Mouse (Mus musculus) C2C12 (cell line): Measurements from ENCODE around the gene Foxn3. TPM values are rescaled to one million over a fixed set of nuclear protein-coding genes. Genes with fewer than 3 reads are reported as not detected.

Experiments used
- H3K27me3 ChIP-seq: one replicate; pipeline ENCODE4 v1.6.1; 2011; ENCODE audit not compliant: control insufficient read depth, insufficient read depth, insufficient read length
- H3K36me3 ChIP-seq: one replicate; pipeline ENCODE4 v1.6.1; 2011; ENCODE audit not compliant: control insufficient read depth, insufficient read depth
- H3K4me3 ChIP-seq: one replicate; pipeline ENCODE4 v1.5.1; 2011; ENCODE audit warnings: mild to moderate bottlenecking, control low read depth; ENCODE audit not compliant: poor library complexity, insufficient read depth, severe bottlenecking
- H3K79me2 ChIP-seq: one replicate; pipeline ENCODE4 v1.6.1; 2011; ENCODE audit not compliant: control insufficient read depth, insufficient read depth
- H3K79me3 ChIP-seq: one replicate; pipeline ENCODE4 v1.6.1; 2011; ENCODE audit warnings: low read depth, control low read depth
- H3ac ChIP-seq: one replicate; pipeline ENCODE3; 2011; ENCODE audit warnings: low read depth; ENCODE audit not compliant: control insufficient read depth, insufficient read length
- CEBPB ChIP-seq: IDR thresholded peaks from one replicate; pipeline ENCODE4 v1.6.1; 2011; ENCODE audit warnings: low read depth, mild to moderate bottlenecking, control low read depth, moderate library complexity
- CTCF ChIP-seq: IDR thresholded peaks from one replicate; pipeline ENCODE4 v1.5.1; 2011; ENCODE audit not compliant: control insufficient read depth, insufficient read depth, insufficient read length
- FOSL1 ChIP-seq: IDR thresholded peaks from one replicate; pipeline ENCODE4 v1.8.0; 2011; ENCODE audit warnings: mild to moderate bottlenecking, low read length; ENCODE audit not compliant: poor library complexity, insufficient read depth, severe bottlenecking
- MAX ChIP-seq: IDR thresholded peaks from one replicate; pipeline ENCODE4 v1.6.1; 2011; ENCODE audit warnings: mild to moderate bottlenecking, control low read depth
- MYOD1 ChIP-seq: IDR thresholded peaks from one replicate; pipeline ENCODE4 v1.6.1; 2011; ENCODE audit warnings: low read depth; ENCODE audit not compliant: control insufficient read depth, insufficient read length
- MYOG ChIP-seq: IDR thresholded peaks from one replicate; pipeline ENCODE4 v1.6.1; 2011; ENCODE audit not compliant: control insufficient read depth, insufficient read length; ENCODE audit errors: extremely low read depth
- USF1 ChIP-seq: IDR thresholded peaks from one replicate; pipeline ENCODE4 v1.6.1; 2011; ENCODE audit warnings: low read depth, mild to moderate bottlenecking, control low read depth, moderate library complexity
- polyA plus RNA-seq: library from polyadenylated mRNA; unstranded; fragments of >200 nt; fragmentation: generic; extraction: Trizol; gene quantifications from one replicate; pipeline ENCODE4 v1.2.1, GENCODE M21; 2012; ENCODE audit warnings: missing spikeins

Foxn3 gene
- polyA plus RNA-seq, 1 experiment, result 4.2 TPM

DNA sequence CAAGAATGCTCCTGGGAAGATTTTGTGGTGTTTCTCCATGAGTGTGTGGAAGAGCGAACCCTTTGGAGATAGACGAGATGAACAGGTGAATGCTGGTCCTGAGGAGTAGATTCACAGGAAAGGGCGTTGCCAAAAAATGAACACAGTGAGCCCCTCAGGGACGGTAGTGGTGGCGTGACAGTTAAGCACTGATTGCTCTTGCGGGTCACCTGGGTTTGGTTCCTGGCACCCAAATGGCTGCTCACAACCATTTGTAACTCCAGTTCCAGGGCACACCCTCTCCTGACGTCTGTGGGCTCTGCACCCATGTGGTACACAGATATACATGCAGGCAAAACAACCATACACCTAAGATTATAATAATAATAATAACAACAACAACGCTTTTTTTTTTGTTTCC lies 277.7 kb downstream of the Foxn3 start:
- H3ac ChIP-seq, result no peak overlapping the region
- TF ChIP-seq MYOG (no peak), CEBPB (no peak), MAX (no peak)
- no peak overlapping the region for H3K4me3 ChIP-seq
- no peaks in the 10 kb centered on the region for H3K27me3 ChIP-seq
- no peaks in the 10 kb centered on the region for H3K36me3 ChIP-seq
- H3K79me3 ChIP-seq, result no peaks in the 10 kb centered on the region
- H3K79me2 ChIP-seq, result no peaks in the 10 kb centered on the region

GRCm38 (mm10) chr12:99285199-99285598 lies 278.2 kb downstream of the Foxn3 start:
- TF ChIP-seq CTCF, result no peak
- no peak for TF ChIP-seq USF1
- TF ChIP-seq CEBPB, result no peak
- TF ChIP-seq FOSL1, result no peak
- no peak for TF ChIP-seq MAX
- no peak for TF ChIP-seq MYOD1
- TF ChIP-seq MYOG, result no peak
- no peaks in the 10 kb centered on the region for H3K79me2 ChIP-seq

DNA sequence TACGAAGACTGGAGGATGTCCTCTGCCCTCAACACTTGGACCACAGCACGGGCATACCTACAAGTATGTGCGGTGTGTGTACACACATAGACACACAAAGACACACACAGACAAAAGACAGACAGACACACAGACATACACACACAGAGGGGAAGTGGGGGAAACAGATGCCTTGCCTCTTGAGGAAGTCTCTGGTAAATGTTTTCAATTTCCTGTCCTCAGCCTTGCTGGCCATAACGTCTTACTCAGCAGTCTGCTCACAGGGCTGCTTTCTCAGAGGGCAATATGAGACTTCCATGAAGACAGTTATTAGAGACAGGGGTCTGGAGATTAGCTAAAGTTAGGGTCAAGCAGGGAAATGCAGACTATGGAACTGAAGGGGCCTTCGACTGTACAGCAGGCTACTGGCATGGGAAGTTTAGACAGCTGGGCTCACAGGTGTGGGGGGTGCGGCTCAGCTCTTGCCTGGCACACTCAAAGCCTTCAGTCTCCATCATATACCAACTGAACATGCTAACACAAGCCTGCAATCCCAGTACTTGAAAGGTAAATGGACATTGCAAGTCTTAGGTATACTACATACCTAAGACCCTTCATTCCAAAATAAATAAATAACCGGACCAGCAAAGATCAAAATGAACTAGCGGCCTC lies 278.8 kb downstream of the Foxn3 start:
- H3ac ChIP-seq, result no peak overlapping the region
- no peaks in the 10 kb centered on the region for H3K27me3 ChIP-seq
- no peaks in the 10 kb centered on the region for H3K79me3 ChIP-seq
- no peak for TF ChIP-seq MYOG
- no peak for TF ChIP-seq CTCF
- no peak for TF ChIP-seq FOSL1
- TF ChIP-seq USF1, result no peak
- TF ChIP-seq MYOD1, result no peak
- TF ChIP-seq MAX, result no peak
- TF ChIP-seq CEBPB, result no peak
- H3K36me3 ChIP-seq, result no peaks in the 10 kb centered on the region
- no peaks in the 10 kb centered on the region for H3K79me2 ChIP-seq
- H3K4me3 ChIP-seq, result no peak overlapping the region

More at GRCm38 (mm10) chr12:99285199-99285598, 278.2 kb downstream of the Foxn3 start:
- H3K79me3 ChIP-seq, result no peaks in the 10 kb centered on the region
- H3K27me3 ChIP-seq, result no peaks in the 10 kb centered on the region
- H3ac ChIP-seq, result no peak overlapping the region
- H3K4me3 ChIP-seq, result no peak overlapping the region
- no peaks in the 10 kb centered on the region for H3K36me3 ChIP-seq

- Histone ChIP-seq H3ac (no peak overlapping the region), H3K36me3 (no peaks in the 10 kb centered on the region), H3K27me3 (no peaks in the 10 kb centered on the region), H3K79me2 (no peaks in the 10 kb centered on the region), H3K4me3 (no peak overlapping the region), H3K79me3 (no peaks in the 10 kb centered on the region)
- TF ChIP-seq FOSL1, result no peak
- no peak for TF ChIP-seq MAX
- no peak for TF ChIP-seq MYOD1
- TF ChIP-seq CTCF, result no peak
- TF ChIP-seq CEBPB, result no peak
These were observed 282.6 kb downstream of the Foxn3 start for GRCm38 (mm10) chr12:99280826-99281225.

DNA sequence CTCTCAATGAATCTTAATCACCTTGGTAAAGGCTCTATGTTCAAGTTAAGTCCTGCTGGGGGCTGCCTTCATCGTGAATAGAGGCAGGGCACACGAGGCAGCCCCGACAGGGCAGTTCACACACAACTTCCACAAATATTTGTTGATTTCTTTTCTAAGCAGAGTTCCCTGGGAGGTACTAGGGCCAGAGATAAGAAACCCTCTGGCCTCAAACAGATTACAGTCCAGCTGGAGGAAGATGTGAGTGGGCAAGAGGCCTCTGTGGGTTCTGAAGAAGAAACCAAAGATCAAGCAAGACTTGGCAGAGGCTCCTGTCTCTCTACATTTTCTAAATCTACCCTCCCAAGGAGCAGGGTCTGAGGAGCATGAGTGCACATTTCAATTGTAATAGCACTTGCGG lies 283.1 kb downstream of the Foxn3 start:
- TF ChIP-seq FOSL1 (no peak), MYOG (no peak), CTCF (no peak), CEBPB (no peak), USF1 (no peak), MYOD1 (no peak), MAX (no peak)
- no peaks in the 10 kb centered on the region for H3K79me3 ChIP-seq
- no peaks in the 10 kb centered on the region for H3K36me3 ChIP-seq
- no peak overlapping the region for H3K4me3 ChIP-seq
- H3ac ChIP-seq, result no peak overlapping the region
- H3K79me2 ChIP-seq, result no peaks in the 10 kb centered on the region
- H3K27me3 ChIP-seq, result no peaks in the 10 kb centered on the region

GRCm38 (mm10) chr12:99279426-99279825 lies 284.0 kb downstream of the Foxn3 start:
- Histone ChIP-seq H3K27me3 (no peaks in the 10 kb centered on the region), H3K79me3 (no peaks in the 10 kb centered on the region), H3ac (no peak overlapping the region), H3K4me3 (no peak overlapping the region), H3K36me3 (no peaks in the 10 kb centered on the region), H3K79me2 (no peaks in the 10 kb centered on the region)
- TF ChIP-seq FOSL1 (no peak), CEBPB (no peak), MYOD1 (no peak), USF1 (no peak), MAX (no peak), MYOG (no peak), CTCF (no peak)

DNA sequence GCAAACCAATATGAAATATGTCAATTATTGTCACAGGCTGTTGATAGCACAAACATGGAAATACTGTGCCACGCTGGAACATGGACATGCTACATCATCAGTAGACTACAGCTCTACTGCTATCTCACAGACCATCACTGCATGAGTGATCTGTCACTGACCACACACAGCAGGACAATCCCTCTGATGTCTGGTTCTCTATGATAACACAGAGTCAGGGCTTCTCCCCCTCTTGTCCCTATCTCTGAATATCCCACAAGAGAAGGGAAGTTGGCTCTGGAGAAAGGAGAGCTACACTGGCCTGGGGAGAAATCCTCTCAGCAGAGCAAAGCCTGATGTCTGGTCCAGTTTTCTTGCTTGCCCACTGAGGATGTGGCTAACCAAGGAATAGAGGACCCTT lies 288.8 kb downstream of the Foxn3 start:
- Histone ChIP-seq H3K27me3 (no peaks in the 10 kb centered on the region), H3K4me3 (no peak overlapping the region), H3K79me2 (no peaks in the 10 kb centered on the region), H3K79me3 (no peaks in the 10 kb centered on the region), H3ac (no peak overlapping the region), H3K36me3 (no peaks in the 10 kb centered on the region)
- TF ChIP-seq USF1 (no peak), MAX (no peak), FOSL1 (no peak)
